Mouse (Mus musculus) forelimb bud, embryonic 11.5 days (tissue): ENCODE data around the gene Map3k4.

ENCODE experiments used
- DNase-seq: peaks from one replicate; pipeline ENCODE4 v3.0.0-alpha.2; 2012; ENCODE audit warnings: low read depth, low spot score

Gene Map3k4

DNA sequence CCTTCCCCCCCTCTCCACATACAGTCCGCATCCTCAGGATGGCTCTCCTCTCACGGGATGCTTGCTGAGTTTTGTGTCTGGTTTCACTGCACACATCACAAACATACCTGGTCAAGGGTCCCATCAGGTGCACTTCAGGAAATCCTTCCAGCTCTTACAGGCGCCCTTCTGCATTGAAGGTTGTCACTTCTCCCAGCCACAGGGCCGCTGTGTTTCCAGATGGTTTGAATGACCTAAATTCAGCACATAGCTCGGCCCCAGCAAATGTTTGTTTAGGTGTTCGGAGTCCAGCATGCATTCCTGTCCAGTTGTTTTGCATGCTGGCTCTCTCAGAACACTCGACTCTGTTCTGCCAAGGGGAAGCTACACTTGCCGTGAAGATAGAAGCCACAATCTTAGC is 134.3 kb downstream of the Map3k4 start:
- DNase-seq, result no peak

DNA sequence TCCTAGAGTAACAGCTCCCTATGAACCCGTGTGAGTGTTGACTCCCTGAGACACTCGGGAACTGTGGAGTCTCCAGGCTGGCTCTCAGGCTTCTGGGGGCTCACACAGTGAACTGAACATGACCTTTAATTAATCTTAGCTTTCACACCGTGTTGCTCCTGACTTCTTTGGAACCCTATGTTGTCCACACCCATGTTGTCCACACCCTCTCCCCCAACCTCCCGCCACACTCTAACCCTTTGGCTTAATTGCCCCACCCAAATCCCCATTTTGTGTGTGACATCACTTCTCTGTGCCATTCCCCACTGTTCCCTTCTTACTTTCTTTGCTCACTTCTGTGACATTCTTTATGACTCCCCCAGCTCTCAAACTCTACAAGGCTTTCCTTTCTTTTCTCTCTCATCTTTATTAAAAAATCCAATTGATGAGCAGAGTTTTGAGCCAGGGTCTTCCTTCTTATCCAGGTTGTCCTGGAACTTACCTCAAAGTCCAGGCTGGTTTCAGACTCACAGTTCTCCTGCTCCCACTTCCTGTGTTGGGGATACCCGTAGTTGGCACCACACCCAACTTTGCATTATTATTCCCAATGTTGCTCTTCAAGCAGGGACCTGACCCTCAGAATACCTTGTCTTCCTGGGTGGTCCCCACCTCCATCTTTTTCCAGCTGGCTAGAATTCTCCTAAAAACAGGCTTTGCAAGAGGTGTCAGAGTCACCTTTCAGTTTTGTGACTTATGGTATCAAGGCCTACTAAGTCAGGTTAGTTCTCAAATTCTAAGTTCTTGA is 135.7 kb downstream of the Map3k4 start:
- no peak for DNase-seq

DNA sequence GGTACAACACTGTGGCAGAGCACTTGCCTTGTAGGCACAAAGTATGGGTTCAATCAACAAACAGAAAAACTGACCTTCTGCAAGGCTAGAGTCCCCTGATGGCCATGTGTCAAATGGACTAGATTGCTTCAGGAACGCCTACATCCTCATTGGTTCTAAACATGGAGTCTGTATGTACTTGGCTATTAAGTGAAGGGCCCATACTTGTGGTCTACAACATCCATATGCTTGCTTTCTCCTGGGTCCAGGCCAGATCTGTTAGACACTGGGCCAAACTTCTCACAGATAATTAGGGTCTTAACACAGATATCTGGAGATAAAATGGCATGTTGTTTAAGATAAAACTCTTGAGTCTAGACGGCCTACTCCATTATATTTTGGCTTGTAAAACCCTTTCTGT is 138.8 kb downstream of the Map3k4 start:
- DNase-seq, result no peak

DNA sequence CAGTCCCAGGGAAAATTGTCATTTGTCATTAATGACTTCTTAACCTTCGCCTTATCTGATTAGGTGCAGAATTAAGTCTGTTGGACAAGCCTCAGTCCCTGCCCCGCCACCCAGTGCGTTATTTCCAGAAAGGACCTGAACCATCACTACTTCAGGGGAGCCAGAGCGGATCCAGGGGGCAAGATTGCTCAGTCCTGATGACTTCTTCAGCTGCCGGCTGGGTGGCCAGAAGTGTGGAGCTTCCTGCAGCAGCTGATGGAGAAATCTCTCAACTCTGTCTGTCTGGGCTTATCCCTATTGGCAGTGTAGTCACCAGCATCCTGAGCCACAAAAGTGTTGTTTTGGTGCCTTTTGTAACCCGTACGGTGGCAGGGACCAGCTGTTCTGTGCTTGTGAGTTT is 139.3 kb downstream of the Map3k4 start:
- no peak for DNase-seq
